Mouse (Mus musculus) forebrain, embryonic 14.5 days (tissue): ENCODE measurements around the gene Il9r. TPM values are rescaled to one million over a fixed set of nuclear protein-coding genes. Genes with fewer than 3 reads are reported as not detected.

Experiments
- ATAC-seq: fragments of 200-750 bp; cut with Nextera tagmentation; 2 replicates; pipeline ENCODE4 v1.8.0; 2017; ENCODE audit warnings: mild to moderate bottlenecking, moderate library complexity
- DNase-seq: peaks from one replicate; pipeline ENCODE4 v3.0.0-alpha.2; 2015; ENCODE audit warnings: low spot score
- H3K27ac ChIP-seq: fragments of 300-500 bp; sonication (generic); 2 replicates; pipeline ENCODE4 v1.5.1; 2014; ENCODE audit warnings: low read depth, mild to moderate bottlenecking, control low read depth, low read length, moderate library complexity
- H3K27me3 ChIP-seq: fragments of 300-500 bp; sonication (generic); replicated peaks from 2 replicates; pipeline ENCODE4 v1.6.1; 2014; ENCODE audit warnings: low read length, control low read depth, mixed read lengths; ENCODE audit not compliant: control insufficient read depth, insufficient read depth
- H3K36me3 ChIP-seq: fragments of 300-500 bp; sonication (generic); 2 replicates; pipeline ENCODE4 v1.6.1; 2014; ENCODE audit warnings: low read length, control low read depth; ENCODE audit not compliant: control insufficient read depth, insufficient read depth
- H3K4me1 ChIP-seq: fragments of 300-500 bp; sonication (generic); 2 replicates; pipeline ENCODE4 v1.6.1; 2014; ENCODE audit warnings: antibody characterized with exemption, low read length, control low read depth; ENCODE audit not compliant: control insufficient read depth, insufficient read depth
- H3K4me2 ChIP-seq: fragments of 300-500 bp; sonication (generic); 2 replicates; pipeline ENCODE4 v1.6.1; 2014; ENCODE audit warnings: mild to moderate bottlenecking, control low read depth, low read length
- H3K4me3 ChIP-seq: fragments of 300-500 bp; sonication (generic); 2 replicates; pipeline ENCODE4 v1.5.1; 2014; ENCODE audit warnings: low read depth, low read length, control low read depth
- H3K9ac ChIP-seq: fragments of 300-500 bp; sonication (generic); 2 replicates; pipeline ENCODE4 v1.6.1; 2014; ENCODE audit warnings: mild to moderate bottlenecking, low read length, control low read depth, moderate library complexity
- H3K9me3 ChIP-seq: fragments of 300-500 bp; sonication (generic); replicated peaks from 2 replicates; pipeline ENCODE4 v1.6.1; 2016; ENCODE audit warnings: low read length, control low read depth, mixed read lengths; ENCODE audit not compliant: control insufficient read depth
- WGBS: fragments of 180-500 bp; shearing (Covaris S2); extraction: QIAGEN DNeasy Blood & Tissue Kit; methylation state at CpG from one replicate; pipeline ENCODE4 v1.1.7; 2014; 5-methylcytosine and 5-hydroxymethylcytosine counted together
- polyA plus RNA-seq: library from polyadenylated mRNA; unstranded; fragments of >200 nt; fragmentation: Nextera tagmentation; extraction: Ambion mirVana; gene quantifications from 2 replicates; pipeline ENCODE4 v1.2.1, GENCODE M21; 2014

The Il9r gene
- polyA plus RNA-seq, result not detected in 2 replicates

DNA sequence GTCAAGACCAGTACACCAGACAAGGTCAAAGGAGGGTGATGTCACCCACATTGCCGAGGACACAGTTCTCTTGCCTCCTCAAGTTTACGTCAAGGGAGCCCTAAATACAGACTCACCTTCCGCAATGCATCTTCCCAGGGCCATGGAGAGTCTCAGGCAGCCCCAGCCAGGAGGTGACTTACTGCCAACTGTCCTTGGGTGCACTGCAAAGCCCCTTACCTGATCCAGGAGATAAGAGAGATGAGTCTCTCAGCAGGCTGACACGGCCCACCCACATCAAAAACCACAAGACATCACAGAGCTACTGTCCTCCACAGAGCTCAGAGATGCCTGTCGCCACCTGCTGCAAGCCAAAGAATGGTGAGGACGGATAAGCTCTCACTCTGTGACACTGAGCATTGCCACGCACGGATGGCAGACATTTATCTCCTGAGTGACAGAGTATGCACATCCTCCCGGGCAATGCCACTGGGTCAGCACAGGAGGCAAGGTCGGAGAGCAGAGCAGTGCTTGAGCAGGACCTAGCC is at the start of gene Il9r:
Gene Il9r (minus strand): TSS at position 205 of the 527 bp plus-strand sequence.
- no peak for DNase-seq
- H3K9ac ChIP-seq, result no peak within 1 kb of the TSS
- 81% methylated on average over 10 of the region's 10 CpGs for WGBS
- H3K4me1 ChIP-seq, result peaks cover 5% of the 10 kb centered on the region; the same call in 1 of the 2 replicates
- ATAC-seq, result no peak
- H3K27ac ChIP-seq, result no peak within 1 kb of the TSS
- H3K36me3 ChIP-seq, result no peaks in the 10 kb centered on the region
- no peaks in the 10 kb centered on the region for H3K27me3 ChIP-seq
- H3K4me3 ChIP-seq, result no peak within 1 kb of the TSS
- no peaks in the 10 kb centered on the region for H3K9me3 ChIP-seq
- no peak within 1 kb of the TSS for H3K4me2 ChIP-seq

DNA sequence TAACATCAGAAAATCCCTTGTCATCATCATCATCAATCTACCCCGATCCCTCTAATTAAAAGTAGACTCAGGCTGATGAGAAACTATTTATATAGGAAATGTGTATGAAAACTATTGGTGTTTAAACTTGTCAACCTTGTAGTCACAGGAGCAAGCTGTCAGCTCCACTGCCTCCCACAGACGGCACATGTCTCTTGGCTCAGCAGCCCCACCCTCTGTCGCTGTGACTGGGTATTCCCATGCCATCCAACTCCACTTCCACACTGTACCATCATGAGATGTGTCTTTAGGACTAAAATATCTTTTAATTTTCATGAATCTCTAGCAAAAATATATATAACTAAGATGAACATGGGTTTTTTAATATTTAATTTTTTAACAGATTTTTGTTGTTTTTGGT is 48.3 kb upstream of the Il9r start:
- H3K36me3 ChIP-seq, result peaks cover 64% of the 10 kb centered on the region
- no peaks in the 10 kb centered on the region for H3K27me3 ChIP-seq
- no peak overlapping the region for H3K27ac ChIP-seq
- no peak overlapping the region for H3K4me2 ChIP-seq
- no peak overlapping the region for H3K9ac ChIP-seq
- no peak overlapping the region for H3K4me3 ChIP-seq
- WGBS, result 90% methylated on average over 3 of the region's 3 CpGs
- H3K4me1 ChIP-seq, result no peaks in the 10 kb centered on the region
- no peaks in the 10 kb centered on the region for H3K9me3 ChIP-seq
- DNase-seq (no peak), ATAC-seq (no peak)

GRCm38 (mm10) chr11:32247068-32247467 is 47.0 kb upstream of the Il9r start:
- ATAC-seq (no peak), DNase-seq (no peak)
- H3K4me2 ChIP-seq, result no peak overlapping the region
- no peak overlapping the region for H3K9ac ChIP-seq
- no peaks in the 10 kb centered on the region for H3K9me3 ChIP-seq
- H3K36me3 ChIP-seq, result peaks cover 56% of the 10 kb centered on the region
- H3K27ac ChIP-seq, result no peak overlapping the region
- H3K4me3 ChIP-seq, result no peak overlapping the region
- no peaks in the 10 kb centered on the region for H3K27me3 ChIP-seq
- H3K4me1 ChIP-seq, result no peaks in the 10 kb centered on the region

DNA sequence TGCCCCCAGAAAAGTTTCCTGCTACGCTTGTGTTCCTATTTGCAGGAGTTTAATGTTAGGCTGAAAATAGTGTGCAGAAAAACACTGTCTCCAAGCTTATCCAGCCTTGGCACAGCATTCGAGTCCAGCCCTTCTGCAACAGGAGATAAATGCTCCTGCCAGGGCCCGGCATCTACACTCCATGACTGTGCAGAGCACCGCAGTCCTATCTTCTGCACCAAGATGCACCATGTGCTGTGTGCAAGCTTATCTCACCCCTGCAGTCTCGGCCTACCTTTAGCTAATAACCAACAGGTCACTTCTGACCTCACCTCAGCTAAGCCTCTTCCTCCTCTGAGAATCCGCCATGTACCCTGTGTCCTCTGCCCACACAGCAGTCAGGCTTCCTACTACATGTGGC is 45.5 kb upstream of the Il9r start:
- H3K4me3 ChIP-seq, result no peak overlapping the region
- no peaks in the 10 kb centered on the region for H3K9me3 ChIP-seq
- H3K36me3 ChIP-seq, result peaks cover 58% of the 10 kb centered on the region
- ATAC-seq (no peak), DNase-seq (no peak)
- no peak overlapping the region for H3K4me2 ChIP-seq
- H3K27me3 ChIP-seq, result no peaks in the 10 kb centered on the region
- H3K9ac ChIP-seq, result no peak overlapping the region
- no peaks in the 10 kb centered on the region for H3K4me1 ChIP-seq
- WGBS, result 93% methylated on average over 6 of the region's 6 CpGs
- H3K27ac ChIP-seq, result no peak overlapping the region

DNA sequence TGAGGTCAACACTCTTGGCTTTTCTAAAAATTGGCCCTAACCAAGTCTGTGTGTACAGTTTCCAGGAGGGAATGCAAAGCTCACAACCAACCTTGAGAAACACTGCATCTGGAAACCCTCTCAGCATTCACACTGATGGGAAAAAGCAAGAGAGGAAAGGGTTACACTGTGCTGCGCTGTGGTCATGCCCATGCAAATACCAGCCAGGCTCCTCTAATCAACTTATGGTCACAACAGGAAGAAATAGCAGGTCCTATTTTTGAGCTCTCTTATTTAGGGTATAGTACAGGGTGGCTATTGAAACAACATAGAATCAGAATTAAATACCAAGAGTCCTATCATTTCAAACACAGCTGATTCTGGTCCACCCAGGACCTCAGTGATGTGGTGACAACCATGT is 44.5 kb upstream of the Il9r start:
- Histone ChIP-seq H3K9me3 (no peaks in the 10 kb centered on the region), H3K36me3 (peaks cover 59% of the 10 kb centered on the region), H3K27ac (no peak overlapping the region), H3K4me1 (no peaks in the 10 kb centered on the region), H3K4me3 (no peak overlapping the region), H3K27me3 (no peaks in the 10 kb centered on the region), H3K9ac (no peak overlapping the region), H3K4me2 (no peak overlapping the region)
- no peak for DNase-seq
- ATAC-seq, result no peak
- WGBS, result 85% methylated on average over 1 of the region's 1 CpGs

GRCm38 (mm10) chr11:32244064-32244463 is 44.0 kb upstream of the Il9r start:
- Histone ChIP-seq H3K27me3 (no peaks in the 10 kb centered on the region), H3K4me3 (no peak overlapping the region), H3K36me3 (peaks cover 58% of the 10 kb centered on the region), H3K4me2 (no peak overlapping the region), H3K4me1 (no peaks in the 10 kb centered on the region), H3K9ac (no peak overlapping the region), H3K9me3 (no peaks in the 10 kb centered on the region), H3K27ac (no peak overlapping the region)
- 90% methylated on average over 3 of the region's 3 CpGs for WGBS
- no peak for ATAC-seq
- DNase-seq, result no peak

DNA sequence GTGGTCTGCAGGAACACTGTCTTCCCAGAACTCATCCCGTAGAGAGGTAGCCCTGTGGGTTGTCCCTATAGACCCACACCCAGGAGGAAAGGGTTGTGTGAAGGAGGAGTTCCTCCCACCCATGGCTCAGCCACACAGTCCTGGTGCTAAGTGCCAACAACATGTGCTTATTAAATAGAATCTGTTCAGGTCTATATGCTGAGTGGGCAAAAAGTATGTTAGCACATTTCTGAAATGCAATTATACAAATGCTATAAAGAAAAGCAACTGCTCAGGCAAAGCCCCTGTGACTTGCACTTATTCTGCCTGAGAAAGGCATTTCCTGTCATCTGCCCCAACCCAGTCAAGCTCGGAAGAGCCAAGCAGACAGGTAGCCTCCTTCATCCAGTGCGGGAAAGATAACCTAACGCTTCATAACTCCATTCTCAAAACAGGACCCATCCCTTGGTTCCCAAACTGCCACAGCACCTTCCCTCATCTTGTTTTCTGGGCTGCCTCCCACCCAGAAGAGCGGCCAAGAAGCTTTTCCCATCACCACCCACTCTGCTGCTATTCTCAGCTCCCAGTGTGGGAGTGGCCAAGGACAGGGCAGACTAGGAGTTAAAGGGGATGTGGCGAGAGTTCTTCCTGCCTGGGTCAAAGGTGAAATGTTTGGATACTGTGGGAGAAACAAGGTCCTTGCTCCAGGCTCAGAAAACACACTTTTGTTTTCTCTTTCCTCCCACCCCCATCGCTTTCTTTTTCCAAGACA is 43.3 kb upstream of the Il9r start:
- ATAC-seq, result no peak
- 84% methylated on average over 7 of the region's 7 CpGs for WGBS
- Histone ChIP-seq H3K4me1 (no peaks in the 10 kb centered on the region), H3K36me3 (peaks cover 55% of the 10 kb centered on the region), H3K4me3 (no peak overlapping the region), H3K4me2 (no peak overlapping the region), H3K27me3 (no peaks in the 10 kb centered on the region), H3K9ac (no peak overlapping the region), H3K27ac (no peak overlapping the region), H3K9me3 (no peaks in the 10 kb centered on the region)
- DNase-seq, result no peak

DNA sequence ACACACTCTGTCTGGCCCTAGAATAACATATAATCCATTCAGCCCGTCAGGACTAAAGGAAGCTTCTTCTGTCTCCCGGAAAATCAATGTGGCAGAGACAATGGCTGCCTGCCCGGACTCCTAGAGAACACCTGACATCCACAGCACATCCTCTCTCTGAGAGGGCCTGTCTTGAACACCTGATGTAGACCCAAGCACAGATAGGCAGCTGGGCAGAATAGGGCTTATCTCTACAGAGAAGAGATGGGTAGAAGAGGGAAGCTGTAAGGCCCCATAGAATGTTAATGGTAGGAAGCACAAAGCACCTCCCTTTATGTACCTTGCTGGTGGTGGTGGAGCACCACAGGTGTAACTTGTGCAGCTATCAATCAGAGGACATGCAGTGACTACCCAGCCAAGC is 42.1 kb upstream of the Il9r start:
- Histone ChIP-seq H3K9ac (no peak overlapping the region), H3K9me3 (no peaks in the 10 kb centered on the region), H3K36me3 (peaks cover 47% of the 10 kb centered on the region), H3K4me2 (no peak overlapping the region), H3K4me1 (no peaks in the 10 kb centered on the region), H3K27ac (no peak overlapping the region), H3K27me3 (no peaks in the 10 kb centered on the region), H3K4me3 (no peak overlapping the region)
- DNase-seq, result no peak
- WGBS, result 92% methylated on average over 3 of the region's 3 CpGs
- no peak for ATAC-seq

- Histone ChIP-seq H3K36me3 (peaks cover 39% of the 10 kb centered on the region), H3K9ac (no peak overlapping the region), H3K4me2 (no peak overlapping the region), H3K27me3 (no peaks in the 10 kb centered on the region), H3K4me3 (no peak overlapping the region), H3K9me3 (no peaks in the 10 kb centered on the region), H3K4me1 (peaks cover 4% of the 10 kb centered on the region), H3K27ac (no peak overlapping the region)
- ATAC-seq (no peak), DNase-seq (no peak)
Measured at GRCm38 (mm10) chr11:32241391-32241790, 41.3 kb upstream of the Il9r start.
